Mouse (Mus musculus) liver, embryonic 14.5 days (tissue): ENCODE measurements at regions not wholly inside any gene's neighbourhood (a gene's known extent, or its start where the extent isn't known, plus 50 kb on each side); places are given as distances from the start of the nearest gene placed in this dataset.

Source experiments
- ATAC-seq: fragments of 200-750 bp; cut with Nextera tagmentation; 2 replicates; pipeline ENCODE4 v1.8.0; 2017; ENCODE audit warnings: moderate number of reproducible peaks, mild to moderate bottlenecking, moderate library complexity; ENCODE audit not compliant: insufficient read depth
- DNase-seq, 3 experiments: peaks; one replicate each; pipeline ENCODE4 v3.0.0-alpha.2; 2012 to 2013; ENCODE audit warnings: low read depth in 3 of 3, low spot score in 3 of 3
- H3K27ac ChIP-seq: fragments of 300-500 bp; sonication (generic); 2 replicates; pipeline ENCODE4 v1.5.1; 2014; ENCODE audit warnings: moderate library complexity, mild to moderate bottlenecking, control low read depth, inconsistent platforms
- H3K27me3 ChIP-seq: fragments of 300-500 bp; sonication (generic); 2 replicates; pipeline ENCODE4 v1.6.1; 2014; ENCODE audit warnings: mild to moderate bottlenecking, low read length, moderate library complexity; ENCODE audit not compliant: control insufficient read depth, insufficient read depth
- H3K36me3 ChIP-seq: fragments of 300-500 bp; sonication (generic); replicated peaks from 2 replicates; pipeline ENCODE4 v1.6.1; 2014; ENCODE audit warnings: low read depth; ENCODE audit not compliant: control insufficient read depth, insufficient read depth
- H3K4me1 ChIP-seq, 2 experiments: fragments of 200-500 bp in 1 of 2; fragments of 300-500 bp in 1 of 2; sonication (generic) in 1 of 2; replicated peaks; 2 replicates each; pipeline ENCODE4 v1.6.1; 2012 to 2014; ENCODE audit warnings: antibody characterized with exemption in 1 of 2, inconsistent platforms in 1 of 2, low read length in 1 of 2; ENCODE audit not compliant: control insufficient read depth in 2 of 2, insufficient read depth in 2 of 2
- H3K4me2 ChIP-seq: fragments of 300-500 bp; sonication (generic); 2 replicates; pipeline ENCODE4 v1.6.1; 2014; ENCODE audit warnings: low read depth, mild to moderate bottlenecking, control low read depth, moderate library complexity
- H3K4me3 ChIP-seq, 2 experiments: fragments of 200-500 bp in 1 of 2; fragments of 300-500 bp in 1 of 2; sonication (generic) in 1 of 2; 2 replicates each; pipeline ENCODE4 v1.5.1; 2012 to 2014; ENCODE audit warnings: low read depth in 2 of 2, low read length in 2 of 2, mild to moderate bottlenecking in 2 of 2, control low read depth in 1 of 2, inconsistent platforms in 1 of 2, moderate library complexity in 1 of 2; ENCODE audit not compliant: insufficient read depth in 1 of 2
- H3K9ac ChIP-seq: fragments of 300-500 bp; sonication (generic); replicated peaks from 2 replicates; pipeline ENCODE4 v1.6.1; 2014; ENCODE audit warnings: mild to moderate bottlenecking, control low read depth, moderate library complexity
- H3K9me3 ChIP-seq: fragments of 300-500 bp; sonication (generic); 2 replicates; pipeline ENCODE4 v1.6.1; 2016; ENCODE audit warnings: low read length, mixed read lengths; ENCODE audit not compliant: control insufficient read depth
- CTCF ChIP-seq: IDR thresholded peaks from 2 replicates; pipeline ENCODE4 v1.5.1; 2016; ENCODE audit warnings: antibody characterized with exemption, low read depth, control low read depth
- EP300 ChIP-seq: IDR thresholded peaks from 2 replicates; pipeline ENCODE4 v1.6.1; 2016; ENCODE audit warnings: antibody characterized with exemption, low read depth
- WGBS: fragments of 180-500 bp; shearing (Covaris S2); extraction: QIAGEN DNeasy Blood & Tissue Kit; methylation state at CpG from one replicate; pipeline ENCODE4 v1.1.7; 2014; ENCODE audit not compliant: insufficient replicate concordance; 5-methylcytosine and 5-hydroxymethylcytosine counted together

- peaks cover 0 to 3% of the 10 kb centered on the region in 2 experiments; a peak in 1 of 4 replicates for H3K4me1 ChIP-seq
- no peaks in the 10 kb centered on the region for H3K27me3 ChIP-seq
- DNase-seq, result no peak
- H3K9ac ChIP-seq, result no peak overlapping the region
- no peak overlapping the region for H3K27ac ChIP-seq
- TF ChIP-seq CTCF (no peak), EP300 (no peak)
- H3K36me3 ChIP-seq, result no peaks in the 10 kb centered on the region
- no peak overlapping the region for H3K4me2 ChIP-seq
- no peak for ATAC-seq
- no peak overlapping the region for H3K4me3 ChIP-seq
- no peaks in the 10 kb centered on the region for H3K9me3 ChIP-seq
- 63% methylated on average over 5 of the region's 5 CpGs for WGBS
Measured at GRCm38 (mm10) chr5:77488969-77489368, 81.1 kb upstream of the Igfbp7 start.

- Histone ChIP-seq H3K27me3 (no peaks in the 10 kb centered on the region), H3K9ac (no peak overlapping the region), H3K4me3 (no peak overlapping the region), H3K27ac (no peak overlapping the region), H3K4me1 (peaks cover 0 to 3% of the 10 kb centered on the region in 2 experiments; a peak in 1 of 4 replicates), H3K9me3 (no peaks in the 10 kb centered on the region), H3K36me3 (no peaks in the 10 kb centered on the region), H3K4me2 (no peak overlapping the region)
- no peak for TF ChIP-seq CTCF
- no peak for TF ChIP-seq EP300
- ATAC-seq, result no peak
- DNase-seq, result no peak
- 25% methylated on average over 19 of the region's 19 CpGs for WGBS
Measured at GRCm38 (mm10) chr5:77487837-77488827, 80.3 kb upstream of the Igfbp7 start.

GRCm38 (mm10) chr5:77483053-77483717 lies 75.3 kb upstream of the Igfbp7 start:
- TF ChIP-seq EP300 (no peak), CTCF (no peak)
- Histone ChIP-seq H3K4me1 (peaks cover 0 to 3% of the 10 kb centered on the region in 2 experiments; a peak in 1 of 4 replicates), H3K9me3 (no peaks in the 10 kb centered on the region), H3K4me3 (no peak overlapping the region), H3K27ac (no peak overlapping the region), H3K9ac (no peak overlapping the region), H3K27me3 (no peaks in the 10 kb centered on the region), H3K4me2 (no peak overlapping the region), H3K36me3 (no peaks in the 10 kb centered on the region)
- no peak for DNase-seq
- no peak for ATAC-seq
- WGBS, result 49% methylated on average over 9 of the region's 9 CpGs

GRCm38 (mm10) chr5:77481811-77482210 lies 74.0 kb upstream of the Igfbp7 start:
- no peak for ATAC-seq
- 35% methylated on average over 1 of the region's 1 CpGs for WGBS
- H3K9ac ChIP-seq, result no peak overlapping the region
- no peak overlapping the region for H3K27ac ChIP-seq
- no peak overlapping the region for H3K4me3 ChIP-seq
- DNase-seq, result no peak
- no peak overlapping the region for H3K4me2 ChIP-seq
- H3K27me3 ChIP-seq, result no peaks in the 10 kb centered on the region
- H3K4me1 ChIP-seq, result no peaks in the 10 kb centered on the region
- TF ChIP-seq CTCF (no peak), EP300 (no peak)
- H3K9me3 ChIP-seq, result no peaks in the 10 kb centered on the region
- H3K36me3 ChIP-seq, result no peaks in the 10 kb centered on the region

- Histone ChIP-seq H3K9ac (no peak overlapping the region), H3K27me3 (no peaks in the 10 kb centered on the region), H3K36me3 (no peaks in the 10 kb centered on the region), H3K4me1 (no peaks in the 10 kb centered on the region), H3K4me2 (no peak overlapping the region), H3K27ac (no peak overlapping the region), H3K4me3 (no peak overlapping the region), H3K9me3 (no peaks in the 10 kb centered on the region)
- TF ChIP-seq CTCF (no peak), EP300 (no peak)
- no peak for DNase-seq
- WGBS, result 66% methylated on average over 9 of the region's 9 CpGs
- ATAC-seq, result no peak
Measured at GRCm38 (mm10) chr5:77477794-77478193, 70.0 kb upstream of the Igfbp7 start.
